Mouse (Mus musculus) adrenal gland, postnatal 25 days (tissue): ENCODE data around the gene Faap24. TPM values are rescaled to one million over a fixed set of nuclear protein-coding genes. Genes with fewer than 3 reads are reported as not detected.

Experiments
- DNase-seq: peaks from one replicate; pipeline ENCODE4 v3.0.0; 2021; ENCODE audit warnings: mixed read lengths
- total RNA-seq: library from RNA; stranded (reverse); gene quantifications from 2 replicates; pipeline ENCODE4 v1.2.3, GENCODE M21; 2021

Faap24 gene
- total RNA-seq, 1 experiment from 2014 or later = 11.9 TPM

DNA sequence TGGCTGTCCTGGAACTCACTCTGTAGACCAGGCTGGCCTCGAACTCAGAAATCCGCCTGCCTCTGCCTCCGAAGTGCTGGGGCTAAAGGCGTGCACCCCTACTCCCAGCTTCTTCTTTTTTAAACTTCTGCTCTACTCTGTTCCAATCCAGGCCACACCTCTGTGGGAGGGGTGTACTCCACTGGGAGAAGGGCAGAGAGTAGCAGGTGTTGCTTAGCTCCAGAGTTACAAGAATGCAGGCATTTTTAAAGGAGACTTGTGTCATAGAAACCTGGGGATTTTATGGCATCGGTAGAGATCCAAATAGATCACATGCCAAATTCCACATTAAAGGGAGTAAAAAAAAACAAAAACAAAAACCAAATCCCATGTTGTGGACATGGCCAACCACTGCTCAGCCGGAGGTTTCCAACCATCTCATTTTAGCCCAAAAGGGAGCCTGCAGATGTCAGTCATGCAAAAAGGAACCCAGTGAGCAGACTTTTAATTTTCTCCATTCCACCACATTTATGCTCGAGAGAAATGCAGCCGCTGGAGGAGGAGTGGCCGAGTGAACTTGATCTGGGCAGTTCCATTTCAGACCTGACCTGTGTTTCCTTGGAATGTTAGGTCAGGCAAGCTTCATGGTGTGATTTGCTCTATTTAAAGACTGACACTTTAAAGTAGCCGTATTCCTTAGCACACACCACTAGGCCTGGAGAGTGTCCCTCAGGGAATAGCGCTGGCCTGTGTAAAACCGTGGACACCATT, 31.3 kb downstream of the Faap24 start:
- DNase-seq = no peak

DNA sequence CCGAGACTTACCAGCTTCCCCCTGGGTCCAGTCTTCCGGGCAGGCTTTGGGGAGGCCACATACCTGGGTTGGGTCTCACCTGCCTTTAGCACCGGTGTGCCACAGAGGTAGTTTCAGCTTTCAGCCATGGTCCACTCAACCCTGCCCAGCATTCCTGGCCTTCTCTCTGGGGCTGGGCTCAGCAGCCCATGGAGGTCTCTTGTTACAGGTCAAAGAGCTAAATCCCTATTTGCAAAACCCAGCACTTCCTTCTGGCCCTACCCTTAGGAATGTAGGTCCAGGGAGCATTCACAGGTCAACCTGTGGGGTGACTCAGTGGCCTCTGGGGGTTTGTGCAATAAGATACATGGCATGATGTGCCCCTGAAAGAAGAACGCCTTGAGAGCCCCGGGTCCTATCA, 33.8 kb downstream of the Faap24 start:
- DNase-seq = no peak

DNA sequence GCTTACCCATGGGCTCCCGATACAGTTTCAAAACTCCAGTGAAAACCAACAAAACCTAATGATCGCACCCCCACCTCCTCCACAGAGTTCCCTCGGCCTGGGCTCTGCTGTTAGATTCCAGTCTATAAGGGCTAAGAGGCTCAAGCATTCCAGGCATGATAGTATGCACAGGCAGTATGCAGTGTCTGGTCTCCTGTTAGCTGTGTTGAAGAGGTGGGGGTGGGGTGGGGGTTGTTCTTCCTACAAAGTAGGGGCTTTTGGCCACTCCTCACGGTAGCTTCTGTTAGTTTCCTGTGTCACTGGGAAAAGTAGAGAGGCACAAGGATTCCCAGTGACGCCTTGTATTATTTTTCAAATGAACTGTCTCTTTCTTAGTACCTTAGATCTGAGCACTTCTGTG, 34.4 kb downstream of the Faap24 start:
- DNase-seq = no peak

DNA sequence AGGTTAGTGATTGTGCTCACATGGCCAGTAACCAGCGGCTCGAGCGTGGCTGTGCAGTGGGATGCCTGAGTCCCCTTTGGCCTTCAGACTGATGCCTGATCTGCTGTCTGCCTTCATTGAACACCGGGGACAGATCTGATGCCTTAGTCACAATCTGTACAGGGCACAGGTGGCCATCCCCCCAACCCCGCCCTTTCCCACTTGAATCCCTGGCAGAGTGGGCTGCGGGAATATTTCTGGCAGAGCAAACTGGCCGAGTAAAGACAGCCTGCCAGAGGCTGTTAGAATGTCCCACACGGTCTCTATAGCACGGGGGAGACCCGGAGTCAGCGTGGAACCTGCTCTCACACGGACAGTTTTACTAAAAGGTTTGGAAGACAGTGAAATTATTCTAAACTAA, 39.0 kb downstream of the Faap24 start:
- no peak for DNase-seq

DNA sequence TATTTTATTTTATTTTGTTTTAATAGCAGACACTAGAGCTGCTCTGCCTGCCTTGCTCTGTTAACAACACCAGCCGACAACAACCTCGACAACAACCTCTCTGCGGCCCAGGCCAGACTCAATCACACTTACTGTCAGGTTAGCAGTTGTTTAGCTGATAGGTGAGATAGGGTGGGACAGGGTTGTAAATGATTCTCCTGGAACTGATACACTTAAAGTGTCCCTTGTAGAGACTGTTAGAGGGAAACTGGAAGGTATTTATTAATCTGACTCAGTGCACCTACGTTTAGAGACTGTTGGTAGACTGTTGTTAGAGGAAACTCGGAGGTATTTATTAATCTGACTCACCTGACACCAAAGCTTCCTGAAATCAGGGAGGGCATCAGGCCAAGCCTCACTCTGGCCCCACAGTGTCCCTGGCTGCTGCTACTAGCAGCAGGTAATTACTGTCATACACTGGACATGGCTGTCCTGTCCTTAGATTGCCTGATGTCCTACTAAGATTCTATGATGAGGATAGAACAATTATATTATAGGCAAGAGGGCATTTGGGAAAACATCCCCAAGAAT, 41.2 kb downstream of the Faap24 start:
- no peak for DNase-seq

DNA sequence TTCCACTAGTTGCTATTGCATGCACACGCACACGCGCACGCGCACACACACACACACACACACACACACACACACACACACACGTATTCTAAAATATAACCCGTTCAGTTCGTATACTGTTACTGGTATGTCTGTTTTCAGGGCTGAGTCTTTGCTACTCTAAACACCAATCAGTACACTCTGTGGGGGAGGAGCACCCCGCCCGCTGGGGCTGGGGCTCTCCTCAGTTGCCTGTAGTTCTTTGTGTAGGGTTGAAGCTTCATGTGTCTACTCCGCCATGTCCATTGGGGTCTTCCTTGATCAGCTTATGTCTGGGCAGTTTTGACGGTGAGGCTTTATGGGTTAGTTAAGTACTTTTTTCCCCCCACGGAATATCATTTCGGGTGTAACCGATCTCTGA, 43.3 kb downstream of the Faap24 start:
- no peak for DNase-seq

DNA sequence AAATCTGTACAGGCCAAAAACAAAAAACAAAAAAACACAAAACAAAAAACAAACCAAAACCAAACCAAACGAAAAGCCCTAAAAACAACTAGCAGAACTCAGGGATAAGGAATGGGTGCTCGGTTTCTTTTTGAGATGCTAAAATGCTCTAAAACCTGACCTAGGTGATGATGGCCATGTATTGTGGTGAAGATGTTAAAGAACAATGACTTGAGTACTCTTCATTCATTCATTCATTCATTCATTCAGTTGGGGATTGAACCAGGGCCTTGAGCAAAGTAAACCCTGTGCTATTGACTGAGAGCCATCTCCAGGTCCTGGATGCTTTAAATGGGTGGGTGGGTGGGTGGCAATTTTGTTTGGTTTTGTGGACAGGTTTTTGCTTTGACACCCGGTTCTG, 45.5 kb downstream of the Faap24 start:
- no peak for DNase-seq

DNA sequence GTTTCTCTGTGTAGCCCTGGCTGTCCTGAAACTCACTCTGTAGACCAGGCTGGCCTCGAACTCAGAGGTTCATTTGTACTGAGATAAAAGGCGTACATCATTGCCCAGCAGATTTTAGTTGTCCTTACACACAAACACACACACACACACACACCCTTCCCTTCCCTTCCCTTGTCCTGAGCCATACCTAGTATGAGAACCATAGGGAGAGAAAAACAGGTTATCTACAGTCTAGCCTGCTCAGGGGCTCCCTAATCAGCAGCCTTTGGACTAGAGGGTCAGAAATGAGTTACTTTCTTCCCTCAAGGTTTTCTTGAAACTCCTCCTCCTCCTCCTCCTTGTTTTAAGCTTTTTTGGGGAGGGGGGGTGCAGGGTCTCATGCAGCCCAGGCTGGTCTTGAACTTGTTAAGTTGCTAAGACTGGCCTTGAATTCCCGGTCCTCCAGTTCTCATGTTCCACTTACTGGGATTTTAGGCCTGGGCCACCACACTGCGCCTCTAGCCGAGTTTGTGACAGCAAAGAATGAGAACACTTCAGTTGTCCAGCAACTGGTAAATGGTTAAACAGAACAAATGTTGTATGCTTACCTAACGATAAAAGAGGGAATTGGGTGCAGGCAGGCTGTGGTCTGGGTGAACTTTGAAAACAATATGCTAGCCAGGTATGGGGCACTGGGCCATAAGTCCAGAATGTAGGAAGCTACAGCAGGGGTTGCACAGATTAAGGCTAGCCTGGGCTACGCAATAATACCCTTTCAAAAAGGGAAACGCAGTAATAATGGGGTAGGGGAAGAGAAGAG, 46.6 kb downstream of the Faap24 start:
- DNase-seq = no peak

DNA sequence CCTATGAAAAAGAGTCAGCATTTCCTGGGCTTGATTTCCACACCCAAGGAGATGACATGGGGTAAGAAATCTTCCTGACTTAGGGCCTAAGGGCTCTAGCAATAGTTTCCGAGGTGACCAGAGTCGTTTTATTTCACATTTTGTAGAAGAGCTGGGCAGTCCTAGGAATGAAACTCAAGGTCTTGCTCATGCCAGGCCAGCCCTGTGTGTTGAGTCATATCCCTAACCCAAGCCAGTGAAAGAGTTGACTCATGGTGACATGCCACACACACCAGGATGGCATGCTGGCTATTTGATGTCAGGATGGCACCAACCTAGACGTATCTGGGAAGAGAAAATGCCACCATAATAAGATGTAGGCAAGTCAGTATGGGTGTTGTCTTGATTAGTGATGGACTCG, 47.6 kb downstream of the Faap24 start:
- DNase-seq = peak; percentile 15

DNA sequence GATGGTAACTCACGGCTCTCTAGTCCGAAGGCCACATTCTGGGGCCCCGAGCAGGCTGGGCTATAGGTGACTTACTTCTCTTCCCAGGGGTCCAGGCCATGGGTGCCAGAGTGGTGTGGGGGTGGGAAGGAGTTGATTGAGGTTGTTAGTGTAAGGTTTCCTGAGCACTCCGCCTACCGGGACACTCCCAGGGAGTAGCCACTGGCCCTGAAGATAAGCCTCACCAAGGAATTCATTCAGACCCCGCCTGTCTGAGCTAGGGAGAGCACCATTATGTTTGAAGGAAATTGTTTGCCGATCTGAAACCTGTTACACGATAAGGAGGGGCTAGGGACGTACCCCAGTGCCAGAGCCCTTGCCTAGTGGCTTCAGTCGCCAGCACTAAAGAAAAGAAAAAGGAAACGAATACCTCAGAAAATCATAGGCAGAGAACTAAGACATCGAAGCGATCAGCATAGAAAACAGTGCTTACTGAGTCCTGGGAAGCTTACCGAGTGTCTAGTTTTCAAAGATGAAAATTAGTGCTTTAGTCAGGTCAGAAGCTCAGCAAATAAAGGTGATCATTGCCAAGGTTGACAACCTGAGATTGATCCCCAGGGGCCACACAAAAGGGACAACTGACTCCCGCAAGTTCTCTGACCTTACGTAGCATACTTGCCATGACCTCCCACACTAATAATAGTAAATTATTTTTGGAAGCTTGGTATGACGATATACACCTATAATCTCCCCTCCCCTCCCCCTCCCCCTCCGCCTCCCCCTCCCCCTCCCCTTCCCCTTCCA, 48.5 kb downstream of the Faap24 start:
- no peak for DNase-seq

DNA sequence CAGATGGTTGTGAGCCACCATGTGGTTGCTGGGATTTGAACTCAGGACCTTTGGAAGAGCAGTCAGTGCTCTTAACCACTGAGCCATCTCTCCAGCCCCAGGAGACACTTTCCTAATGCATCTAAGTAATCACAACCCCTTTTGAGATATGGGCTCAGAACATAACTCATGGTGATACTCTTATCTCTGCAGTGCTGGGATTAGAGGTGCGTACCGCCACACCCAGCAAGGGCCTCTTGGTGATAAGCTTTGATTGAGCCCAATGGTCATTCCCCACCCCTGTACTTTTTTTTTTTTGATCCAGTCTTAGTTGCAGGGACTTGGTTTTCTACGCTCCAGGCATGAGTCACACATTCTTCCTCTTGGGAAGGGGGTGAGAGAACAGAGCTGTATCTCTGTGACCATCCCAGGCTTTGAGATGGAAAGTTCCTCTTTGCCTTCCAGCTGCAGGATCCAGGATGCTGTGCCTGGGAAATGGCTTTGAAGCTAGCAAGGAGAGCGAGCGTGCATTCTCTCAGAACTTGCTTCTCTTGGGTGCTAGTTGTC, 51.8 kb downstream of the Faap24 start:
- DNase-seq = no peak

DNA sequence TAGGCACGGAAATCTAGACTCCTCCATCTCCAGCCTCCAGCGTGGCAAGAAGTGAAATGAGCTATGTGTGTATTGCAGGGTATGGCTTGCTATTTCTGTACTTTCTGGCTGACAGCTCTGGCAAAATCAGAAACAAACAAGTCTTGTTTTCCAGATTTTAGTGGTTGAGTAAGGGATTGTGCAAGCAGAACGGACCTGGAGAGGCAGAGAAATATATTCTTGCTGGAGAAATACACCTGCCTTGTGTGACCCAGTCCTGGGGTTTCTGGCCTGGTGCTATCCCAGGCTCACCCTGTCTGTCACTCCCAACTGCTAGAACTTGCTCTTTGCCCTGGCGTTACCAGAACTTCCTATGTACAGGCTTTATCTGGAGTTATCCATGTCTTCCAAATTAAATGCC, 54.1 kb downstream of the Faap24 start:
- DNase-seq = no peak

Other genes starting within 250 kb of the Faap24 start
- gene Slc7a10, start 210.5 kb downstream of the Faap24 start, total RNA-seq = 2.8 and 3.0 TPM in 2 replicates
- 15.7 and 20.2 TPM in 2 replicates for gene Lrp3, start 181.3 kb downstream of the Faap24 start, total RNA-seq
- 14.8 and 21.9 TPM in 2 replicates for gene Gpatch1, start 78.4 kb downstream of the Faap24 start, total RNA-seq
- gene Rhpn2, start 62.7 kb downstream of the Faap24 start, total RNA-seq = 1.7 and 2.8 TPM in 2 replicates
- gene Cep89, start 199 bp upstream of the Faap24 start, total RNA-seq = 20.0 and 27.3 TPM in 2 replicates
- not detected in 2 replicates for gene Slc7a9, start 52.0 kb upstream of the Faap24 start, total RNA-seq
- gene Tdrd12, start 140.9 kb upstream of the Faap24 start, total RNA-seq = 0.15 TPM in 1 of 2 replicates, not detected in the other
- gene Nudt19, start 159.5 kb upstream of the Faap24 start, total RNA-seq = 54.7 and 63.0 TPM in 2 replicates
- 0.39 and 0.76 TPM in 2 replicates for gene Rgs9bp, start 188.7 kb upstream of the Faap24 start, total RNA-seq
- 27.9 and 33.3 TPM in 2 replicates for gene Ankrd27, start 189.4 kb upstream of the Faap24 start, total RNA-seq